Mouse (Mus musculus) regulatory T cell (primary cell): ENCODE measurements at regions not wholly inside any gene's neighbourhood (a gene's known extent, or its start where the extent isn't known, plus 50 kb on each side); places are given as distances from the start of the nearest gene placed in this dataset.

Experiments used
- in situ Hi-C: fragments of 300-600 bp; cut with MboI, MseI; formaldehyde crosslinking; loops from one replicate; pipeline ENCODE4 v1.15.1; 2025; ENCODE audit warnings: high pct_unique_total_duplicates

DNA sequence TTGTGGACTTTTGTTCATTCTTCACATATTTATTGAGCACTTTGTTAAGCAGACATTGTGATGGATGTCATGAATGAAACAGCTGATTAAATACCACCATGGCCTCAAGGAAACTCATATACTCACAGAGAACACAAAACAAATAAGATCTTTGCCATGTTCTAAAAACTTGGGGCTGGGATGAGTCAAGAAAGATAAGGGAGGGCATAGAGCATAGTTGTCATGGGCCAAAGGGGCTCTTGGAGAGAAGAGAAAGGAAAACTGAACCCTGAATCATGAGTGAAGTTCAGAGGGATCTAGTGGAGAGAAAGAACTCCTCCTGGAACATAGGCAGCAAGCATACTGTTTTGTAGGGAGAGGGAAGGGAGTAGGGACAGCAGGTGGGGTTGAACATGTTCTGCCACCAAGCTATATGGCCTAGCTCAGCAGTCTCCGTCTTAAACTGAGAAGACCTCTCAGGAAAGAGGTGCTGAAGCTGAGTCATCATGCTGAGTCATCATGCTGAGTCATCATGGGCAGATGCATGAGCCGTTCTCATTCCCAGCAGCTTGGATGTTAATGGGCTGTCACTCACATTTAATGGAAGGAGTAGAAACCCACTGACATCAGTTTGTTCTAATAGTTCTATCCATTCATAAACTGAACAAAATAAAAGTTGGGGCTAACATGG, 69.6 kb downstream of the Cetn3 start:
- in situ Hi-C loops, result no loop called here

DNA sequence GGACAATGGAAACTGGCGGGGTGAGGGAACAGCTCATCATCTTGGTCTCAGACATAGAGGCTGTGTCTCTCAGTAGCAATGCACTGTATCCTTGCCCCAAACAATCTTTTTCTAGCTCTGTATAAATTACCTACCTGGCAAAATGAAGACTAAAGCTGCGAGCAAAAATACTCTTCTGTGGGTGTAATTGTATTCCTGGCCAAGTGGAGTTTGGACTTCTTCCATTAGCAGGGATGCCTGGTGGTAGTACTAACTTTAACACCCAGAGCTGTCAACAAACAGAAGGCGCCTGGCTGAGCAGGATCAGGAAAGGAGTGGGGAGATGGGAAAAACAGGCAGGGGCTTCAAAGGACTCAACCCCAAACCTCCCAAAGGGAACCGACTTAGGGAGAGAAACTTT, 73.2 kb downstream of the Cetn3 start:
- in situ Hi-C loops, result no loop called here

DNA sequence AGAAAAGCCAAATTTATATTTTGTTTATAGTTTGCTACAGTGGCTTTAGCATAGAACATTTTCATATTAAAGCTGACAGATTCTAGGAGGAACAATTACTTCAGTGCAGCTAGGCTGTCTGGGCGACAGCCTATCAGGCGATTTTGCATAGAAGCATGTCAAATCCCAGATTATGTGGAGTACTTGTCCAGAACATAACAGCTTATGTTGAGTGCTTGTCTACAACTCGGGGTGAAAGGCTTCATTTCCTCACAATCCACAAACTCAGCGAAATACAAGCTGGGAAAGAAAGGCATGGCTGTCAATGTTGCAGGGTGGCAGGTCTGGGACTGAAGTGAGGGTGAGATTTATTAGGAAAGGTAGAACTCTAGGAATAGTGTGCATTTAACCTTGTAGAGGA, 77.8 kb downstream of the Cetn3 start:
- in situ Hi-C loops, result no loop called here

DNA sequence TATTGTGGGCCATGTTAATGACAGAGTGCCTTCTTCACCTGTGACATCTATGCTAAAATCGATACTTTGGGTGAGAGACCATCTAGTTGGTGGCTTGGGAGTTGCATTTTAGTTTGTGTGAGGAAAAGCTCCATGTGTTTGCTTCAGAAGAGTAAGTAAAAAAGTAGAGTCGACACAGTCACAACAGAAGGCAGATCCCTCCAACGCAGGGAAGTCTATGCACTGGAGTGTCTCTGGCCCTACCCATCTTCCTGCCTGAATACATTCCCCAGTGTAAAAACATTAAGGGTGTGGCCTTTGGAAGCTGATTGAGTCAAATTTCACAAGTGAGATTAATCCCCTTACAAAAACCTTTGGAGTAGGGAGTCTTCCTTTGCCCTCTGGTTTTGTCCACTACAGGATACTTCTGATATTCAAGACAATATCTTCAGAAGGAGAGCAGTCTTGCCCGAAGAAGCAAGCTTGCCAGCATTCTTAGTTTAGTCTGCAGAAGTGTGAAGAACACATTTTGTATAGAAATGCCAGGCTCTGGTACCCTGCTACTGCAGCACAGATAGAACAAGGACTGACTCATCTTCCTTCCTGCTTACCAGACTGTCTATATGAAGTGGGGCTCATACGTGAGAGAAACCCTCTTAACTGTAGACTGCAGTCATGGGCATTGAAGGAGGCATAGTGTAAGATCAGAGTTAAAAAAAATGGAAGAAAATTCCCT, 79.2 kb downstream of the Cetn3 start:
- in situ Hi-C loops, result no loop called here

DNA sequence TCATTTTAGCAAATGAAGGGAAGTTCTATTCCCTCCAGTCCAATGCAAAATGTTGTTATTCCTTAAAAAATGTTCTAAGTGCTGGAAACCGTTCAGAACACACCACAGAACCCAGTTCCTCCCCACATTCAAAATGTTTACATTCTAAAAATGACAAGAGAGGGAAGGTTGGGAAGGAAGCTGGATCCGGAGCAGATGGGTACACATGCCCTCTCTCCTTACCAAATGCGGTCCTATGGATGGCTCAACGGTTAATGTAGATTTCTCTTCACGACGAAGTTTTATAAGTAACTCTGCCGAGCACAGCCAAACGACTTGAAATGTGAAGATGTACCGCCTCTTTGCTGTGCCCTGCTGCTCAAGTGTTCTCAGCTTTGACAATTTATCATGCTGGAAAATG, 88.3 kb downstream of the Cetn3 start:
- in situ Hi-C loops, result no loop called here

DNA sequence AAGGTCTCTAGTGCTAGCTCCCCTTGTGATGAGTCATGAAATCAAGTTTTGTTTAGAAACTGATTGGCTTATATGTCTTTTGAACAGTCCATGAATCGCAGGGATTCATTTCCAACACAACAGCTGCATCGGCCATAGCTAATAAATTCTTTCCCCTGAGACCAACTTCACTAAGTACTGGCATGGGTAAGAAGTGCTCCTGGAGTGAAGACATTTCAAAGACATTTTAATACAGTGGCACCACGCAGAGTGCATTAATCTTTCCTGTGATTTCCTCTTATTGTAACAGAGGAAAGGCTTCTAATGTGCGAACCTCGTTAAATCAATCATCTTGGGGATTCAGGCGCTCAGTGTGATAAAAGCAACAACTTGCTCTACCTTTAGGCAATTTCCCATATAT, 103.0 kb downstream of the Cetn3 start:
- in situ Hi-C loops, result no loop called here

DNA sequence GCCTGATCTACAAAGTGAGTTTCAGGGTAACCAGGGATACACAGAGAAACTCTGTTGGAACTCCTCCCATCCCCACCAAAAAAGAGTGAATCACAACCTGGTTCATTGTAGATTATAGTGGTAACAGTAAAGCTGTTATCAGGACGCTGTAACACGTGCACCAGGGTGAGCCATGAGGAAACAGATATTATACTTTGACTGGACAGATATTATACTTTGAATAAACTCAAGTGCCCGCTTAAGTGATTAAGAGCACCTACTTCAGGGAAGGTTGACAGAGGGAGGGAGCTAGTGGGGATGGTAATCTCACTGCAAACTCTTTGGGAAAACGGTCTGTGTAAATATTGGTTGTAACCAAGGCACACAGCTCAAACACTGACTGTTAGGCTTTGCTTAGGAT, 147.4 kb downstream of the Cetn3 start:
- in situ Hi-C loops, result no loop called here

DNA sequence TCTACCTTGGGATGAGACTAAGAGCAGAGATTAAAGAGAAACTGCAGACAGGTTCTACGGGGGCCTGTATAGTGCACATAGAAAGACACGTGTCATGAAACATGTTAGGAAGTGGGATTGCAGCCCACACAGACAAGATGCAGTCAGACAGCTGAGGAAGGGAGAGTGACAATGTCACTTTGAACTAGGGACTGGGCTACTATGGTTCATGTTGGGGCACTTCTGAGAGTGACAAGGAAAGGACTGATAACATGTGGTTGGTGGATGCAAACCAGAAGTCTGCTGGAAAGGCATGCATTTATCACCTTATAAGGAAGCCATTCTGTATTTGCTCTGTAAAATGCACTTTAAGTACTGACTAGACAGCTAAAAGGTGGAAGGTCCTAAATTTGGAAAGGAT, 148.3 kb downstream of the Cetn3 start:
- in situ Hi-C loops, result no loop called here

DNA sequence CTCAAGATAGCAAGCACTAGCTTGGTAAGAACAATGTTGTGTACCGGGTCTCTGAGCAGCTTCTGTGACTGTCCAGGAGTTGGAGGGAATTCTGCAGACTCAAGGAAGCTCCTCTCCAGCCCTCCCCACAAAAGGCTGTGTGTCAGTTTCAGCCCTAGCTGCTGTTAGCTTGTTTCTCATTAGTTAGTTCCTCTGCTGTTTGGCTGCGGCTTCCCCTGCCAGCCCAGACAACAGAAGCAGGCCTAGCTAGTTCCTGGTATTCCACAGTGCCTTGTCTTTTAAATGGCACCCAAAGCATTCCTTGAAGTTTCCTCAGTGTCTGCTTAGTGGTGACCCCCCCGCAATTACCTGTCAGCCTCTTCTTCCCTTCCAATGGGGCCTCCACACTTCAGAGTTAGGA, 154.2 kb downstream of the Cetn3 start:
- in situ Hi-C loops, result no loop called here

DNA sequence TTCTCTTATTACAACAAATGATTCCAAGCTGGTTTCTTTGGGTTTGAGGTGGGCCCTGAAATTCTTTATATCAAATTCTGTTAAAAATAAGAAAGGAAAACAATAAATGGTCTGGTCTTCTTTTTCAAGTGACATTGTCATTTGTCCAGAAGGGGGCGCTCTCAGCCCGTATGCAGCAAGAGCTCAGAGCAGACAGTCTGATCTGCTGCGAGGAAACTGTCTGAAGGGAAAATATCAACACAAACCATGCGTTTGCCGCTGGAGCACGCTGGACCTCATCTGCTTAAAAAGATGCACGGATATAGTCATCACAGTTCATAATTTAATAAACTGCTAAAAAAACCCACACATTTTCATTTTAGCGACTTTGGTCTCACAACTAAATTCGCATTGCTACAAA, 161.2 kb downstream of the Cetn3 start:
- in situ Hi-C loops, result loop anchor here (5.0 kb wide), 1 partner anchor 1708 kb away; no protein-coding TSS in a partner anchor

DNA sequence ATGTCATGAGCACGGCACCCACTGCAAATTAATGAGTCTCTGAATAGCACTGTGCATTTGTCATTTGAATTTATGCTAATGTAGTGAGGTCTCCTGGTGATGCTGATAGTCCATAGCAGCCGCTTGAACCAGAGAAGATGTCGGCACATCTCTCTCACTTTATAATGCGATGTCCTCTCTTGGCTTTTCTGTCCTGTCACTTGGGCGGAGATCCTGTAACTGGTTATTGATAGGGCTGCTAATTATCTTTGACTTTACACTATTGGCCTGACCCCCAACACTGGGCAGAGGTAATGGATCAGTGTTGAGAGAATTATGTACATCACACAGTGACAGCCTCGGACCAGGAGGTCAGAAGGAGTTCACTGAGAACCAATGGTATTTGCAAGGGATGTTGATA, 161.6 kb downstream of the Cetn3 start:
- in situ Hi-C loops, result loop anchor here (5.0 kb wide), 1 partner anchor 1708 kb away; no protein-coding TSS in a partner anchor

DNA sequence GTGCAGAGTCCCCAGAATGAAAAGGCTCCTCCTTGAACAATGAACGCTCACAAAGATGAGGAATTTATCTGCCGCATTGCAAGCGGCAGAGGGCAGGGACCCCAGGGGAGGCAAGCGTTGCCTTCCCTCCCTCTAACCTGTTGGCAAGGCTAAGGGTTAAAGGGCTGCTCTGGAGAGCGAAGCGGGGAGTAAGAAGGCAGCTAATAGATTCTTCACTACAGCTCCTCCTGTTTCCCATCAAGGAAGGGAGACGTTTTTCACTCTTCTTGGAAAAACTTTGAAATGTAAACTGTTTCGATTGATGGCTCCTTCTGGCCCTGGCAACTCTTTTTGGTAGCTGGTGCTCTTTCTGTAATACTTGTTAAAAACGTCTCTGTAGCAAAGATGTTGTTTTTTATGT, 162.9 kb downstream of the Cetn3 start:
- in situ Hi-C loops, result no loop called here

DNA sequence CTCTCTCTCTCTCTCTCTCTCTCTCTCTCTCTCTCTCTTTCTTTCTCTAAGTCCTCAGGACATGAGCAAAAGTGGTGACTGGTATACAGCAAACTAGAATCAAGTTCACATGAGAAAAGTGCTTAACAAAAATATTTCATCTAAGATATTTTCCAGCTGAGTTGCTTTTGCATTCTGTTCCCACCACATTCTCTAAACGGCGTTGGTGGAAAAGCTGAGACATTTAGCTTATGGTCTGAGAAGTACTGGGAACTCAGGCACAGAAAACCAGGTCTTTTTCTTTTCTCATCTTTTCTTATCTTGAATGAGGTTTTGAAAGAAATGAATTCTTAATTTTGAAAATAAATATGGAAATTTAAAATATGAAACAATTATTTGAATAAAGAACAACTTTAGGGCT, 182.6 kb downstream of the Cetn3 start:
- in situ Hi-C loops, result no loop called here

DNA sequence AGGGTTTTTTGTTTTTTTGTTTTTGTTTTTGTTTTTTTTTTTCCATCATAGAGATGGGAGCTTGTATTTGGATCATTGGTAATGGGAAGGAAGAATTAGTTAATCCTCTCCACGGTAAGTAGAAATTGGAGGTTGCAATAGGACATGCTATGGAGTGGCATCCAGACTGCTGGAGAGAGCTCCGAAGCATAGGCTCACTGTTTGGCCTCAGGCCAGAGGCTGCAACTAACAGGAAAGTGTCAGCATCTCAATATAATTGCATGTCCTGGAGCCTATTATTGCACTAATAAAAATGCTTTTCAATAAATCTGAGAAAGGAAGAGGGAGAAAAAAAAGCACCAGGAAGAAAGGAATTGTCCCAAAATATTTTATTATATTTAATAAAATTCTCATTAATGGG, 193.0 kb downstream of the Cetn3 start:
- in situ Hi-C loops, result no loop called here

DNA sequence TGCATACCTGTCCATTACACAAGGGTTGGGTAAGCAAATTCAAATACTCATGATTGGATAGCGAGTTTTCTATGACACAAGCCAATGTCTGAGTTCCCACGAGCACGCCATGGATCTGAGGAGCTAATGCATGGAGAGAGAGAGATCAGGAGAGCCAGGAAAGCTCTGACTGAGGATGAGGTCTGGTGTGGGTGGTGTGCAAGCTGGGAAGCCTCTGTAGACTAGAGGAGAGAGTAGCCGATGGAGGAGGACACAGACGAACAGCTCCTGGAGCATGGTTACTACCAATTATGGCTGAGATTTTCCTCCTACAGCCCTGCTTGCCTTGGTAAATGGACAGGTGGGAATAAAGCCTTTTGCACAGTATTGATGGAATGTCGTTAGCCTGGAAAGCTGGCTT, 195.1 kb downstream of the Cetn3 start:
- in situ Hi-C loops, result no loop called here

DNA sequence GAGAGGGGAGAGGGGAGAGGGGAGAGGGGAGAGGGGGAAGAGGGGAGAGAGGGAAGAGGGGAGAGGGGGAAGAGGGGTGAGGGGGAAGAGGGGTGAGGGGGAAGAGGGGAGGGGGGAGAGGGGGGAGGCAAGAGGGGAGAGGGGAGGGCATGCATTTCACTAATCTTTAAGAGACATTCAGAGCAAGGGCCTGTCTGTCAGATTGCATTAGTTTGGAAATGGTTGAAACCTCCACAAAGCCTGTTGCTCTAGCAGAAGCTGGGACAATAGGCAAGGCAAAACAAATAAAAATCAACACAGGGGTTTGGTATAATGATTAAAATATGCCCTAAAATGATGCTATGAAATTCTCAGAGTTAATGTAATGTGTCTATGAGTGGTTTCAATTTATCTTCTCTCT, 196.4 kb downstream of the Cetn3 start:
- in situ Hi-C loops, result no loop called here

DNA sequence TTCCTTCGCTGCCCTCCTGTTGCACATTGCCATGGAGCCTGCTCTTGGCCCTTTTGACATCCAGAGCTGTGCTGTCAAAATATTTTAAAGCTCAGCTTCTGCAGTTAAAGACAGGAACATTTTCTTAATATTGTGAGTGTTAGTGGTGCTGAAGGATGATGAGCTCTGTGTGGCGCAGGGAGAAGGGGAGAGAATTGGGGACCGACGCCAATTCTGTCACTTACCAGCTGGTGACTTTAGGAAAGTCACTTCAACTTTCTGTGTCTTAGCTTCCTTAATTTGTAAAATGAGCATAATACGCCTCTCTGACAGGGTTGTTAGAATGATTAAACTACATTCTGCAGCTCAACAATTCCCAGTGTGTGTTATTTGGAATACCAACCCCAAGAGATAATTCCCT, 197.2 kb downstream of the Cetn3 start:
- in situ Hi-C loops, result no loop called here

DNA sequence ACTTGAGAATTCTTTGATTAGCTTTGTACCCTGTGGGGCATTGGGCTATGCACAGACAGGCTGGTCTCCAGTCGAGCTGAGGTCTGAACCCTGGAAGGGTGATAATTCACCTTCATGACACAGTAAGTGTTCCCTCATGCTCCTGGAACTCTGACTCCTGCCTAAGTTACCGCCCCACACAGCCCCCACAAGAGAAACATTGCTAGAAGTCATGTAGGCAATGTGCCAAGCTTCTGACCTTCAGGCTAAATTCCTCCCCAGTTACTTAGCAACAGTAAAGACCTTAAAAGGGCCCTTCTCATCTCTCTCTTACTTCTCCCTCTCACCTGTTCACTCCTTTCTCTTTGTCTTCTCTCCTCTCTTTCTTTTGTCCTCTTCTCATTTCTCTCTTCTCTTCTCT, 199.6 kb downstream of the Cetn3 start:
- in situ Hi-C loops, result no loop called here

DNA sequence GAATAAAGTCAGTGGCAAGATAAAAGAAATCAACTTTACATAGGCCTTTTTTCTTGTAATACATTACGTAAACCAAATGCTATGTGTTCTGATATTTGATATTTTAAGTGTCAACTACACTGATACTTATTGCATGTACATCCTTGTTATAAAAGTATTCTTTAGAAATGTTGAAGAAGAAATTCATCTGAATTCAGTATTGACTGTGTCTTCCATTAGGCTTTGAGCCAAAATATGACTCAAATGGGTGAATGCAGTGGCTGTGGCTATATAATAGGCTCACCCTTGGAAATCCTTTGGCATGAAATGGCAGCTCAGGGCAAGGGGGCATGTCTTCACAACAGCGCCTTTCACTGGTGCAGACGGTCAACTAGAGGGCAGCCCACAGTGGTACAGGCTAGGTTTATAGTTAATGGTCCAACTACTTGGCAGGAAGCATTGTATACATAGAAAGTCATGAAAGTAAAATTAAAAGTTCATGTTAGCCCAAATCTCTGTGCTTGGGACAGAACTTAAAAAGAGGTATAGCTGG, 217.9 kb downstream of the Cetn3 start:
- in situ Hi-C loops, result no loop called here

DNA sequence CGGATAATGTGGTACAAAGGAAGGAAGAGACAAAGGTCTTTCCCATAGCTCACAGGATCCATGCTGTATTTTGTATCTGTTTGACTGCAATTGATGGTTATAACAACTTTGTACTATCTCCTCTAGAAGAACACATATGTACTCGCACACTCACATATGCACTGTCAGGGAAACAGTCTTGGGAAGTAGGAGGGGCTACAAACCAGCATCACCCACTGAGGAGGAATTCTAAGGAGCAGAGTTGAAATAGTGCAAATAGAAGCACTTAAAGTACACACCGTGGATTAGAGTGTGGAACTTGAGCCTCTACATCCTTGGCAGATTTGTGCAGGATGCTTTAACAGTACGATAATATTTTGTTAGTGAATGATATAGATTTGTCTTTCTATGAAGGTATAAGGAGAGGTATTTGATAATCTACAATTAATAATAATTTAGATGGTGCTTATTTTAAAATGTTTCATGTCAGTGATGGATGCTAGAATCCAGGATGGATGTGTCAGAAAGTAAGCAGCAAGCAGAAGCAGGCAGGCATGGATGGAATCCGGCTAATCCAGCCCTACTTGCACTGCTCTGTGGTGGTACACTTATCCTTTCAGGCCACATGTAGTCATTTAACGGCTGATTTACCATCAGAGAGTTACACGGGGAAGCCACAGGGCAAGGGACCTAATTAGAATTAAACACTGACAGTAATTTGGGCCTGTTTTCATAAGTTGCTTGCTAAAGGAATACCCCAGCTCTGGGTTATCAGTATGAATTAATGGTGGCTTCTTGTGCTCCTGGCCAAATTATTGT, 223.3 kb downstream of the Cetn3 start:
- in situ Hi-C loops, result no loop called here

DNA sequence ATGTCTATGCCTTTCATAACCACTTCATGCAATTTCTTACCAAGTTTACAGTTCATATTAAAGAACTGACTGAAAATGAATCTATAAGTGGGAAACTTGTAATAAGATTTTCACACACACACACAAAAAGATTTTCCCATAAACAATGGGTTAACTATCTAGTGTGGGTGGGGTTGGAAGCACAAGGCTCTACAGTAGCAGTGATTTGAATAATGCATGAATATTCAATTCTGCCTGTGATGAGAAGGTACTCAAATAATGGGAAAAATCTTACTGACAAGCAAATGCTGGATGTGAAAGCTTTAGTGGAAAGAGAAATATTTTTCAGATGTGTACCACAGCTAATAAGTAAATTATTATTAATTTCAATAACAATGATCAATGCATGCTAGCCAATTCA, 224.3 kb downstream of the Cetn3 start:
- in situ Hi-C loops, result no loop called here

DNA sequence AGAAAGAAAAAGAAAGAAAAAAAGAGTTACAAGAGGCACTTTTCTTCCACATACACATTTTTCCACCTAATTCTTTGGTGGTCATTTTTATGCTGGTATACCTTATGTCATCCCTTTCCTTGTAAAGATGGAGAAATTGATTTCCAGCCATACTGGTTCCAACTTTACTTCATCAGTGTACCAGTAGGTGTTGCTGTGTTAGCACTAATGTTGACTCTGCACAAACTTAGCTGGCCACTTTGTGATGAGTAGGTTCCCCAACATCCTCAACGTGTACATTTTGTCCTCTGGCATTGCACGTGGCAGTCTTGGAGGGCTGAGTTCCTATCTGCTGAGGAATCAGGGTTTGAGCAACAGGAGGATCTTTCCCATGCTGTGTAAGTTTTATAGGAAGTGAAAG, 256.7 kb downstream of the Cetn3 start:
- in situ Hi-C loops, result no loop called here
